Mouse (Mus musculus): ENCODE measurements around the gene Olfr995. TPM values are rescaled to one million over a fixed set of nuclear protein-coding genes. Genes with fewer than 3 reads are reported as not detected.

Olfr995 gene
- polyA plus RNA-seq (2017; shearing (Covaris generic)) = not detected

DNA sequence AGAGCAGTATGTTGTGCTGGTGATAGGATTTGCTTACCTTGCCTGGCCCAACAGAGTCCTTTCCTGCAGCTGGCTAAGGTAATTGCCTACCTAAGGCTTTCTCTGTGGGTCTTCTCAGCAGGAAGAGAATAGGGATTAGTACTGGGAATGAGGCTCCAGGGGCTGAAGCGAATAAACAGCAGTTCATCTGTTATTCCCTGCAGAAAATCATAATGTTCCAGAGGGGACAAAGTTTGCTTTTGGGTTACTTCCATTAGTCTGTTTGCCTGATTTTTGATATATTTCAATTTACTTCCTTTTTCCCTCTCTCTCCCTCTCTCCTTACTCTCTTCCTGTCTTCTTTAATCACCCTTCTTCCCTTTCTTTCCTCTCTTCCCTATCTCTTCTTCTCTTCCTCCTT, at the start of gene Olfr995:
Gene Olfr995, minus strand, starts transcription at position 101 of the 400 bp plus-strand sequence.
- ATAC-seq = no peak

DNA sequence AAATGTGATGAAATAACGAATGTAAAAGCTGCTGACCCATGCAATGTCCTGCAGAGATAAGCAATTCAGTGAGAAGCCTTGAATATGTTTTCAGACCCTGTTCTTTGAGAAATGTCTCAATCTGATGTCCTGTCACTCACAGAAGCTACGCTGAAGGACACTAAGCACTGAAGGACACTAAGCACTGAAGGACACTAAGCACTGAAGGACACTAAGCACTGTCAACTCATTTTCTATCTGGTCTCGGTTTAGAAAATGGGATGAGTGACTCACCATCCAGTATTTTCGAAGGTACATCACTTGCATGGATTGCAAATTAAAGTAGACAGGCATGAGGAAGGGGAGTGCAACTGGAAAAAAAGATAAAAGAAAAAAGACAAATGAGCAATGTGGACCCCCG, 47.0 kb upstream of the Olfr995 start:
- no peak for ATAC-seq

- no peak for ATAC-seq
Measured at GRCm38 (mm10) chr2:85466801-85467325, 23.4 kb upstream of the Olfr995 start.

DNA sequence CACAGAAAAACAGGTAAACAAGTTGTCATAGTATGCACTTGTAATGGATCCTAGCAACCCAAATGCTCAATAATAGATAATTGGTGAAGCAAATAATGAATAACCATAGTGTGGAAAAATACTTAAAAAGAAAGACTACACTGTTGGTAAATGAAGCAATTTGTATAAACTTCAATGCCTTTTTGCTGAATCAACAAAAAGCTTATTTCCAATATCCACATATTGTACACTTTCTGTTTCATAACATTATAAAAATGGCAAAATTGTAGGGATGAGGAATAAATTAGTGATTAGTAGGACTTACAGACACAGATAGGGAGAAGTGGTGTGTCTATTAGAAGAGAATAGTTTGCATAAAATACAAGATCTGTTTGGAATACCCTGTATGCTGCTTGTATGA, 893 bp downstream of the Olfr995 start:
- ATAC-seq = no peak

GRCm38 (mm10) chr2:85436351-85436750, 7.1 kb downstream of the Olfr995 start, which contains the start of gene Olfr994:
TSS of gene Olfr994 (minus strand) at chr2:85436451.
- ATAC-seq = no peak

GRCm38 (mm10) chr2:85425893-85426292, 17.5 kb downstream of the Olfr995 start:
- no peak for ATAC-seq

GRCm38 (mm10) chr2:85414777-85415176, 28.7 kb downstream of the Olfr995 start, which contains the start of gene Olfr993:
TSS of gene Olfr993 (minus strand) at chr2:85414877.
- ATAC-seq = no peak

GRCm38 (mm10) chr2:85409369-85409768, 34.1 kb downstream of the Olfr995 start, which contains the start of gene Olfr992:
TSS of gene Olfr992 (minus strand) at chr2:85409469.
- ATAC-seq = no peak

Other genes with a start within 250 kb of the Olfr995 start
- not detected for gene Lrrc55, start 246.4 kb downstream of the Olfr995 start, polyA plus RNA-seq (2017; shearing (Covaris generic))
- gene Olfr987, start 104.3 kb downstream of the Olfr995 start, polyA plus RNA-seq (2017; shearing (Covaris generic)) = not detected
- not detected for gene Olfr988, start 80.4 kb downstream of the Olfr995 start, polyA plus RNA-seq (2017; shearing (Covaris generic))
- not detected for gene Olfr992, start 34.2 kb downstream of the Olfr995 start, polyA plus RNA-seq (2017; shearing (Covaris generic))
- gene Olfr993, start 28.8 kb downstream of the Olfr995 start, polyA plus RNA-seq (2017; shearing (Covaris generic)) = not detected
- gene Olfr994, start 7.2 kb downstream of the Olfr995 start, polyA plus RNA-seq (2017; shearing (Covaris generic)) = not detected
- not detected for gene 4833423E24Rik, start 75.4 kb upstream of the Olfr995 start, polyA plus RNA-seq (2017; shearing (Covaris generic))
- gene Olfr996, start 135.6 kb upstream of the Olfr995 start, polyA plus RNA-seq (2017; shearing (Covaris generic)) = not detected
- gene Olfr998, start 145.3 kb upstream of the Olfr995 start, polyA plus RNA-seq (2017; shearing (Covaris generic)) = not detected
- gene Olfr1000, start 168.3 kb upstream of the Olfr995 start, polyA plus RNA-seq (2017; shearing (Covaris generic)) = not detected
- gene Olfr1002, start 207.1 kb upstream of the Olfr995 start, polyA plus RNA-seq (2017; shearing (Covaris generic)) = not detected
- not detected for gene Olfr154, start 220.8 kb upstream of the Olfr995 start, polyA plus RNA-seq (2017; shearing (Covaris generic))
- not detected for gene Olfr1006, start 235.1 kb upstream of the Olfr995 start, polyA plus RNA-seq (2017; shearing (Covaris generic))
- gene Olfr1008, start 245.8 kb upstream of the Olfr995 start, polyA plus RNA-seq (2017; shearing (Covaris generic)) = not detected